Mouse (Mus musculus) c-Kit-negative CD71-positive TER-119-positive erythroid progenitor cells, embryonic 14.5 days (primary cell): ENCODE measurements at regions not wholly inside any gene's neighbourhood (a gene's known extent, or its start where the extent isn't known, plus 50 kb on each side); places are given as distances from the start of the nearest gene placed in this dataset.

Source experiments
- DNase-seq: peaks from one replicate; pipeline ENCODE4 v3.0.0-alpha.2; 2013; ENCODE audit warnings: low read depth, low spot score

DNA sequence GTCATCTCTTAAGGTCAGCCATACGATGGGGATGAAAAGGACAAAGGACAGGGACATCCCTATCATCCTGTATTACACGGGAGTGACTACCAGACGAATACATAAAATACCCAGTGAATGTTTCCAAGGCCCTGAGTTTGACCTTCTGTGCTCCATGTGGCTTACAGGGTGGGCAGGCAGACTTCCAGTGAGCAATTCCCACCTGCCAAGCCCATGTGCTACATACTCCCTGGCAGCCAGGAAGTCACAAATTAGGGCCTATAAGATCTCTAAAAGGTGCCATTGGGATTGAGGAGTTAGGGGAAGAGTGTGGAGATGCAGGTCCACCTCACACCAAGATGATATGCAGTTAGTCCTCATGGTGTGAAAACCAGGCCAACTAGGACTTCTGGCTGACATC, 233.1 kb upstream of the Kazn start:
- no peak for DNase-seq

- no peak for DNase-seq
Measured at GRCm38 (mm10) chr4:142470784-142471183, 231.6 kb upstream of the Kazn start.

GRCm38 (mm10) chr4:142467920-142468319, 228.7 kb upstream of the Kazn start:
- DNase-seq: no peak

GRCm38 (mm10) chr4:142465226-142465625, 226.0 kb upstream of the Kazn start:
- DNase-seq: no peak

DNA sequence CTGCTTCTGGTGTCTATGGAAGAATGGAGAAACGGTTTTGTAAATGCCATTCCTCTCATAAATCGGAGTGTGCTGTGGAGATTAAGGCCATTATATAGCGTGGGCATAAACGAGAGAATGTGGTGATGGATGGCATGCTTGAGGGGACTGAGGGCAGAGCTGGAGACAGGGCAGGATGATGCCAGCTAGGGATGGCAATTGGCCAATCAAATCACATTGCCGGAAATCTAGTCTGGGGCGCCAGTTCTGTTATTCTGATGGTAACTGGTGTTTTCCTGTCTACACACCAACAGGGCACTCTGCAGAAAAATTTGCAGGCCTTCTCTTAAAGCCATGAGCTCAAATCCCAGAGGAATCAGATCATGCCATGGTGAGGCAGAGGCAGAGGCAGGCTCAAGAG, 224.9 kb upstream of the Kazn start:
- DNase-seq: no peak

DNA sequence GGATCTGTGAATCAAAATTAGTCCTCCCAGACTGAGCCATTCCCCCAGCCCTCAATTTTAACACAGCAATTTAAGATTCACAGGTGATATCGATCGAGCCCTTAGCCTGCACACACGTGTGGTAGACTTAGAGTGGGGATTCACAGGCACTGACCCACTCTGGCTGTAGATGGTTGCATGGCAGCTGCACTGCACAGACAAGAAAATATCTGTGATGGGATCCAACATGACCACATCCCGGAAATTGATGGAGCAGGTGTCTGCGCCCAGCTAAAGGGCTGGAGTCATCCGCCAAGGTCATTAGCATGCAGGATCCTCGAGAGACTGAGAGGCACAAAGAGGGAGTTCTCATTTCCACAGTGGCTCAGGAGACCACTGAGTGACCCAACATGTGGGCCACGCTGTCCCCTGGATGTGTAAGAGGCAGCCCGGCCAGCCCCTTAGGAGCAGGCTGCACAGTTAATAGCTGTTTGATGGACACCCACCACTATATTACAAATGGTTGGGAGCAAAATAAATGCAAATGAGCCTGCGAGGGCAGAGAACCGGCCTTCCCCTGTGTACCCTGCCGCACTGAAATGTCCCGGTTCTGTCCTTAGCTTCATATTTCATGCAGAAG, 221.4 kb upstream of the Kazn start:
- DNase-seq: no peak

GRCm38 (mm10) chr4:142452614-142453013, 213.4 kb upstream of the Kazn start:
- DNase-seq: no peak

- DNase-seq: no peak
Measured at GRCm38 (mm10) chr4:142450884-142451283, 211.7 kb upstream of the Kazn start.

DNA sequence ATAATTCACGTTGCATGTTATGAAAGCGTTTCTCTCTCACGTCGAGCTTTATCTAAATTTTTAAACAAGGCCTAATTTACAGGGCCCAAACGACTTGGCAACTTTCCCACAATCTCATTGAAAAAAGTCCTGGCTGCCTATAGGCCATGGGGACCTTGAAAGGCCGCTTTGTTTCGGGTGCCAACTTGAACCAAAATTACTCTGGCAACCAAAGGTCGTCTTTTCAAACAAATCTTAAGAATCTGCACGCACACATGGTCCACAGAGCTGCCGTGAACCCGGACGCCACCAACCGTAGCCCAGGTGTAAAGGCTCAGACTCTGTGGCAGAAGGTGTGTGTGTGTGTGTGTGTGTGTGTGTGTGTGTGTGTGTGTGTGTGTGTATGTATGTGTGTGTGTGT, 210.5 kb upstream of the Kazn start:
- no peak for DNase-seq

GRCm38 (mm10) chr4:142449198-142449702, 210.0 kb upstream of the Kazn start:
- no peak for DNase-seq

DNA sequence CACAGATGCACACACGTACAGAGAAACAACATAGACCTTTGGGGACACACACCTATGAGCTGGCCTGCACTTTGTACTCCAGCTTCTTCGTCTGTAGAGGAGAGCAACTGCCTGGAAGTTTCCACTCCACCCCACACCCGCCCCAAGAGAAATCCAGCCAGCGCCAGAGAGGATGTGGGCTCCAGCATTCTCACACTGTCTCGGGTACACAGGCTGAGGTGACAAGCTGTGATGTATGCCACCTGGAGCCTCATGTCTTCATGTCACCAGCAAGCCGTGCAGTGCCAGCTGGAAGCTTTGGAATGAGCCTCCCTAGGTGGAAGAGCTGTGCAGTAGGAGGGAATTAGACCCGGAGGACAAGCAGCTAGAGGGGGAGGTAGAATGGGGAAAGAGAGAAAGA, 208.3 kb upstream of the Kazn start:
- DNase-seq: no peak

- DNase-seq: no peak
Measured at GRCm38 (mm10) chr4:142441045-142441444, 201.8 kb upstream of the Kazn start.

DNA sequence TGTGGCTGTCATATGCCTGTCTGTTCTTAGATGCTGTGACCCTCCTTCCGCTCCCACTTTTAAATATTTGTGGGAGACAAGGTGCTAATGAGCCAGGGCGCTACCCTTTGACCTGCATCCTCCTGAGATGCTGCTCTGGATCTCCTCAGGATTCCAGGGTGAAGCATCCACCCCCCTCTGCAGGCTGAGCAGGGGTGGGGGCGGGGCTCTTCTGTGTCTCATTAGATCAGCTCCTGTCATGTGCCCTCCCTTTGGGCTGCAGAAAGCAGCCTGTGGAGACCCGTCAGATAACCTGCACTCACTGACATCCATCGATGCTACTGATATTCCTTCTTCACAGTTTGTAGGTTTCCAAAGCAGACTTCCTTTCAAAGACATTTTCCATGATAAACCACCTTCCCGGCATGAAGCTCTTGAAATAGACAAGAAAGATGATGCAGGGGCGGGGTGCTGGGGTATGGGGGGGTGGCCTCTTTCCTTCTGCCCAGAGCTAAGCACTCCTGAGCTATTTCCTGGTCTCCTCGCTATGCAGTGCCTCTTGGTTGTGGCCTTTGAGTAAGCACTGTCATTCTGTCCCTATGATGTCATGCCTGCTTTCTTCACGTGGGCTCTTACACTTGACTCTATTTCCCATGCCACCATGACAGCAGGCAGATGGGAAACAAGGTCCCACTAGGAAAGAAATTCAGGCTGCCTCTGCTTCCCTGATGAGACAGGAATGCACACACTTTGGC, 200.4 kb upstream of the Kazn start:
- DNase-seq: no peak

- DNase-seq: no peak
Measured at GRCm38 (mm10) chr4:142424596-142424995, 185.4 kb upstream of the Kazn start.

DNA sequence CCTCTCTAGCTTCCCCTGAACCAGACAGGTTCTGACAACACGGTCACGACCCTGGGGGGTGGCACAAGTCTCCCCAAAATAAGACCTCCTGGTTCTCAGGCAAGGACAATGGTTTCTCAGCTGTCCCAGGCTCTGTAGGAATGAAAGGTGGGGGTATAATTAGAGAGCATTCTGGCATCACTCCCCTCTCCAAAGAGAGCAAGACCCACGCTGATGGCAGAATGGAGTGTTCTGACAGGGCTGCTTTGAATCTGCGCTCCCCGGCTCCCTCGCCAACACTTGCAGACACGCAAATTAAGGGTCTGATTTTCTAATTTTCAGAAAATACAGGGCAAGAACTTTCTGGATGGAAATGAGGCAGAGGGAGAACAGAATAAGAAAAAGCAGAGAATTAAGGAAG, 181.2 kb upstream of the Kazn start:
- no peak for DNase-seq

- DNase-seq: no peak
Measured at GRCm38 (mm10) chr4:142414874-142415273, 175.7 kb upstream of the Kazn start.

GRCm38 (mm10) chr4:142411792-142412191, 172.6 kb upstream of the Kazn start:
- DNase-seq: no peak

- DNase-seq: no peak
Measured at GRCm38 (mm10) chr4:142410596-142411573, 171.7 kb upstream of the Kazn start.

- DNase-seq: no peak
Measured at GRCm38 (mm10) chr4:142397858-142398257, 158.7 kb upstream of the Kazn start.

DNA sequence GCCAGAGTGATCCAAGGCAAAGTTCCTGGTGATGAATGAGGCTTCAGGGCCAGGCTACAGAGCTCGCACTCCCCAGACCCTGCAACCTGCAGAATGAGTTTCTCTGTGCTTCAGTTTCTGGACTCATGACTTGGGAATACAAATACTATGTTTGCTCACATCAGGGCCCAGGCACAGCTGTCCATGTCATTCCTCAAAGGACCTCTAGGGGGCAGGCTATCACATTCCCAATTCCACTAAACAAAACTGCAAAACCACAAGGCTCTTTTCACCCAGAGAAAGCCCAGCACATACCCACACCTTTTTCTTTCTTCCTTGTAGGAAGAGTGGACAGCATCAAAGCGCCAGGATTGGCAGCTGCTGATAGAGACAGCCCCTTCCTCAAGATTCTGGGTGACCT, 153.7 kb upstream of the Kazn start:
- peak; percentile 1 for DNase-seq

GRCm38 (mm10) chr4:142390531-142391195, 151.5 kb upstream of the Kazn start:
- DNase-seq: no peak

GRCm38 (mm10) chr4:142388476-142388875, 149.3 kb upstream of the Kazn start:
- no peak for DNase-seq
